Mouse (Mus musculus) urinary bladder, adult 18-20 months (tissue): ENCODE data around the gene Mybl2.

Experiments used
- DNase-seq, 2 experiments: peaks; one replicate each; pipeline ENCODE4 v3.0.0; 2022; ENCODE audit warnings: low spot score in 2 of 2, mixed read lengths in 2 of 2

Mybl2 gene

DNA sequence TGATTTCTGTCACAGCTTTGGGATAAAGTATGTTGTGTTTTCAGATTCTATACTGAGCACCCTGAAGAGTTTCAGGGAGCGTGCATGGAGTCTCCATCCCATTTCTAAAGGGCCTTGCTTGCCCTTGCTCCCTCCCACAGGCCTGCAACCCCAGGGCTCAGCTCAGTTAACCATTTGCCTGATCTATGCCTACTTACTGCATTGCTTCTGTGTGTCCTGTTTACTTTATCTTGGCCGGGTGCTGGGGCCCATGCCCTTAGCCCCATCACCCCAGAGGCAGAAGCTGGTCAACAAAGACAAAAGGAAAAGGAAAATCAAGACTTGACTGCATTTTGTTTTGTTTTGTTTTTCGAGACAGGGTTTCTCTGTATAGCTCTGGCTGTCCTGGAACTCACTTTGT lies 17.1 kb downstream of the Mybl2 start:
- no peak for DNase-seq

DNA sequence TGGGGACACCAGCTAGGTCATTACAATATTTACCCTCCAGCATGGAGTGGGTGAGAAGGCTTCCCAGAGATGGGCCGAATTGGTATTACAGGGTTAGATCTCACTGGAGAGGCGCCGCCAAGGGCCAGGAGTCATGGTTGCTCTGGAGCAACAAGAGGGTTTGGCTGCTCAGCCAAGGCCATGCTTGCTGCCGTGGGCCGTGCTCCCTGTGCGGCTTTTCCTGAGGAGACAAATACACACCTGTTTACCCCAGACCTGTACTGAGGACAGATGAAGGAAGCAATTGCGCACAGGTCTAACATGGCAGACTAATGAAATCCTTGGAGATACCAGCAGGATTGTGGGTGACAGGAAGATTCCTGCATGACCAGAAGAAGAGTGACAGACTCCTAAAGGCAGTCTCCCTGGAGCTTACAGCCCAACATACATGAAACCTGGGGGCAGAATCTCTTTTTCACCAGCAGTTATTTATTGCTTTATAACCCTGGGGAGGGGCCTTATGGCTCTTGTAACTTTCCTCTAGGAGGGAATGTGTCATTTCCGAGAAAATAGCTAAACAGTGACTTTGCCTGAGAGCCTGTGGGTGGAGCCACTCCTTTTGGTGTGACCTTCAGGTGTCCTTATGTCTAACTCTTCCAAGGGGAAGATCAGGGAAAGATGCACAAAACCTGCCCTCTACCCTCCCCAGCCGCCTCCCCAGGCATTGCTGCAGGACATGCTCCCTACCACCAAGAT lies 18.7 kb downstream of the Mybl2 start:
- no peak for DNase-seq

DNA sequence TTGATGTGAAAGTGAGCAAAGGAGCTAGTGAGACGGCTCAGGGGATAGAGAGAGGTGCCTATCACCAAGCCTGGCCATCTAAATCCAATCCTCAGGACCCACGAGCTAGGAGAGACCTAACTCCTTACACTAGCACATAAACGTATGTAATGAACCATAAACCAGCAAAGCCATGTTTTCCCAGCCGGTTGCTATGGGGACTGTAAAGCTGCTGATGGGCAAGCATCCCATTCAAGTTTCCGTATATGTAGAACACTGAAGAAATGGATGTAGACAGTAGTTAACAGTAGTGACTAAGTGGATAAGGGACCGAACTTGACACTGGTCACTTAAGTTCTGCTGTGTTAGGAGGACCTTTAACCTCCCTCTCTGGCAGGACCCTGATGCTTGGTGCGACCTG lies 19.5 kb downstream of the Mybl2 start:
- no peak for DNase-seq

DNA sequence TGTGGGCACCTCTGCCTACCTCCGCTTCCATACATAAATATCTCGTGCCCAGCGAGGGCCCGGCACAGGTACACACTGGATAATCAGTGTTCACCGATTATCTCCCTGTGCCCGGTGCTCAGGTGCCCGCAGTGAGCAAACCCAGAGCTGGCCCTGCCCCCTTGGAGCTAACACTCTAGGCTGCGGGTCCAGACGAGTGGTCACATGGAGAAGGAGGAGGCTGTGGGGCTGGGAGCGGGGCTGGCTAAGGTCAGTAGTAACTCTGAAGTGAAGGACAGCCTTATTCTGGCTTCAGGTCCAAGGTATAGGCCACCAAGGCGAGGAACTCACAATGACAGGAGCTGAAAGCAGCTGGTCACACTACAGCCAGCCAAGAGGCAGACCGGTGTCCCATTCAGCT lies 20.3 kb downstream of the Mybl2 start:
- no peak for DNase-seq

DNA sequence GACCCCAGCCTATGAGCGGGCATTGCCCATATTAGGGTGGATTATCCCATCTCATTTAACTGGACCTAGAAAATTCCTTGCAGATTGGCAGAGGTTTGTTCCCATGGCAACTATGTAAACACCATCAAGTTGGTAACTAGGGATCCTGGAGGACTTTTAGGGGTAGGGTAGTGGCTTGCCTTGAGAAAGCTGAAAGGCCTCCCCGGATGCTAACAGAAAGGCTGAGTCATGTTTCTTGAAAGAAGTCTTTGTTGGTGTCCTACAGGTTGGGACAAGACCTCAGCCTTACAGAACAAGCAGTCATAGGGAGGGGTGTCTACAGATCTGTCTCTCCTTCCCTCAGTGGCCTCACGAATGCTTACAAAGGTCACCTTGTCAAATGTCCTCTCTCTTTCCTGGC lies 20.7 kb downstream of the Mybl2 start:
- DNase-seq = peak in 1 of 2 experiments; percentile 37

DNA sequence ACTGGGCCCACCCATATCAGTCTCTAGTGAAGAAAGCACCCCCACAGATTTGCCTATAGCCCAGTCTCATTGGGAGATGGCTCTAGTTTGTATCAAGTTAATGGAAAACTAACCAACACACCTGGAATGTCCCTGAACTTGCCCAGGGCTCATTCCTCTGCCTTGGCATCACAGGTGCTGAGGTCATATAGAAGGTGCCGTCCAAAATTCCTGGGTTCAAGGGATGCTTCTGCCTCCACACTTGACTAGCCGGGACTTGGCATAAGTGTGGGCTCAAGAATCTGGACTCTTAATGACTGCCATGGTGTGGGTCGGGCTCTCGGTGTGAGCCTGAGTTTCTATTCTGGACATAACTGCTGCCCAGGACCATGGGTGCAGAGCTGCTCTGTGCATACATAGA lies 24.6 kb downstream of the Mybl2 start:
- DNase-seq = no peak

DNA sequence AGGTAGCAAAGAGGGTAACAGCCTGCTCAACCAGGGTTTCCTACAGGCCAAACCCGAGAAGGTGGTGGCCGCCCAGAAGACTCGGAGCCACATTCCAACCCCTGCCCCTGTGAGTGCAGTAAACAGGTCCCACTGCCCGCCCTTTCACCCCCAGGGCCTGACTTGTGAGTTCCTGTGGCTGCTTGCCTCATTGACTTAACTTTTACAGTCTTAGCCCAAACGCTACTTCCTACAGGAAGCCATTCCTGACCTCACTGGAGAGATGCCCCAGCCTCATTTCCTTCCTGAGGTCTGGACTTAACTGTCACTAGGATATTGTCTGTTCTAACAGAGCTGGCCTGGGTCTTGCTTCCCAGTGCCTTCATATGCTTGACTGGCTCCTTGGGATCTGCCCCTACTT lies 28.1 kb downstream of the Mybl2 start:
- no peak for DNase-seq

DNA sequence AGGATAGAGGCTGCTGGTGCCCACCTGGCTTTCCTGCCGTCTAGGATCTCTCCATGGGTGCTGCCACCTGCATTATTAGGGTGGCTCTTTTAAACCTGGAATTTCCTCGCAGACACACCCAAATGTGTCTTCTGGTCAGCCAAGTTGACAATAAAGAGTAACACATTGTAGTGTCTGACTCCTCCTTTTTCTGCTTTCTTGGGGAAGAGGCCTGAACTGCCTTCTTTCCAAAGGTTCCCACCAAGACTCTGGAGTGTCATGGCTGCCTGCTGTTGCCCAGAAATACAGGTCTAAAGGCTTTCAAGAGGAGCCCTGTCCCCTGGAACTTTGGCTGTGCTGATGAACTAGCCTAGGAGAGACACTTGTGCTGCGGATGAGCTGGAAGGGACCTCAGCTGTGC lies 30.0 kb downstream of the Mybl2 start:
- DNase-seq = no peak

DNA sequence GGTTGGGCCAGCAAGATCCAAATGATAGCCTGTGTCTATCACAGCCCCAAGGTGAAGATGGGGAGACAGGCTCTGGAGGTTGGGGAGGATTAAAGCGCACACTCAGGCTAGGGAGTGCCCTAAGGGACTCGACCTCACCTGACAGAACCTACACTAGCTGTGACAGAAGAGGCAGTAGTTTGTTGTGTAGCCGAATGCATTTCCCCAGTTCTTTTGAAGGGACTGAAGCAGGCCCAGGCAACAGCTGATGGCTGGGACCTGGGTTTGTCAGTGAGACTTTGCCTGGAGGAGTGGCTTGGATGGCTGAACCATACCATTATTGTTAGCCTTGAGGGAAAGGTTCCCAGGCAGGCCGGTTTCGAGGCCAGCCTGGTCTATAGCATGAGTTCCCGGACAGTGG lies 30.6 kb downstream of the Mybl2 start:
- no peak for DNase-seq

DNA sequence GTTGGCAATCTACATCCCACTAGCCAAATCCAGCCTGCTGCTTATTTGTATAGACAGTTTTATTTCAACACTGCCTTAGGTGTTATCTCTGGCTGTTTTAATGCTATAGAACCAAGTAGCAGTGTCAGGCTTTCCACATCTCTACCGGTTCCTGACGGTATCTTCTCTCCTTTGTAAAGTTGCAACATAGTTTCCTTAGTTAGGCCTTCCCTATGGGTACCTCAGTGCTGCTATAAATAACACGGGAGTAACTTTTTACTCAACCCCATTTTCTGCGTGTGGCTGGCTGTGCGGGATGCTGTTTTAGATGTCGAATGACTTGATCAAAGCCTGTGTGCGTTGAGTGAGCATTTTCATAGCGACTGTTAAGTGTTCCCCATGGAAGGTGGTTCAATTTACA lies 32.1 kb downstream of the Mybl2 start:
- no peak for DNase-seq

DNA sequence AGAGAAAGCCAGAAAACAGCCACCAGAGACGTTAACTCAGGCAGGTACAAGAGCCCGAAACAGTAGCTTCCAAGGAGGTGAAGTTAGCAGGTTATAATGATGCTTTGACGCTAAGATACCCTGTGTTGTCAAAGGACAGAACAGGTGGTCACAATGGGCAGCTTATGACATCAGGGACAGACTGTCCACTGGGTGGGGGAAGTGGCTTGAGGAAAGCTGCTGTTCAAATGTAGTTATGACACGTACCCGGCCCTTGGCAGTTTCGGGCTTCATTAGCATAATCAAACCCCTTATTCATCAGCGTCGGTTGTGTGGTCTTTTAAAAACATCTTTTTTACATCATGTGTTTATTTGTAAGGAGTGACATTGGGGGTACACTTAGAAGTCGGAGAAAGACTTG lies 33.2 kb downstream of the Mybl2 start, which contains the start of gene Gtsf1l:
Gtsf1l (minus strand) TSS at position 128 of the 400 bp plus-strand sequence.
- DNase-seq = no peak

DNA sequence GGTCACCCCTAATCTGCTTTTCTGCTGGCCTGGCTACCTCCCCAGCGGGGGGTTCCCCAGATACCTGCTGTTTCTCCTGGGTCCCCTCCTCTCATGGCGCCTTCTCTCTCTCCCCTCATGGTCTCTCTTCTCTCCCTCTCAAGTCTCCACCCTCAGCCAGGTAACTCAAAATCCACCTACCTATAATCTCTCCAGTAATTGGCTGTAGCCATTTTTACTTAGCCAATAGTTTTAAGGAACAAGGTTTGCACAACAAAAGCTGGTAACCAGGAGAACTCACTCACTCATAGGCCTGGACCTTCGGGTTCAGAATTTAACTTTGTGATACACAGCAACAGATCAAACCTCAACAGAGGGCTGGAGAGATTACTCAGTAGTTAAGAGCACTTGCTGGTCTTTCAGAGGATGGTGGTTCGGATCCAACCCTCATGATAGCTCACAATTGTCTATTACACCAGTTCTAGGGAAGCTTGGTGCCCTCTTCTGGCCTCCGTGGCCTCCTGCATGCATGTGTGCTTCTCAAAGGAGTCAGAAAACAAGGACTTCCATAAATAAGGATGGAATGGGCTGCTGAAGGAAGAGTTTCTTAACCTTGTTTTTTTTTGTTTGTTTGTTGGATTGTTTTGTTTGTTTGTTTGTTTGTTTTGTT lies 35.1 kb downstream of the Mybl2 start:
- DNase-seq = no peak

DNA sequence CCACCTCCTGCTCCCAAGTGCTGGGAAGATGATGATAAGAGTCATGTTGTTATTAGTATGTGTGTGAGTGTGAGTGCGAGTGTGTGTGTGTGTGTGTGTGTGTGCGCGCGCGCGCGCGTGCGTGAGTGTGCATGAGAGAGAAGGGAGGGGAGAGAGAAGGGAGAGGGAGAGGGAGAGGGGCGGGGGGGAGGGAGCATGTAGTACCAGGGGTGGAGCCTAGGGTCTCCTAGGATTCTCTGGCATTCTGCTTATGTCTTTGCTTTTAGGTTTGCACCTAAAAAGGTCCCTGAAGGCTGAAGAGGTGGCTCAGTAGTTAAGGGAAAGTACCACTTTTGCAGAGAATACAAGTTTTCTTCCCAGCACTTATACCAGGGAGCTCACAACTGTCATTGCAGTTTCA lies 40.4 kb downstream of the Mybl2 start:
- DNase-seq = no peak

DNA sequence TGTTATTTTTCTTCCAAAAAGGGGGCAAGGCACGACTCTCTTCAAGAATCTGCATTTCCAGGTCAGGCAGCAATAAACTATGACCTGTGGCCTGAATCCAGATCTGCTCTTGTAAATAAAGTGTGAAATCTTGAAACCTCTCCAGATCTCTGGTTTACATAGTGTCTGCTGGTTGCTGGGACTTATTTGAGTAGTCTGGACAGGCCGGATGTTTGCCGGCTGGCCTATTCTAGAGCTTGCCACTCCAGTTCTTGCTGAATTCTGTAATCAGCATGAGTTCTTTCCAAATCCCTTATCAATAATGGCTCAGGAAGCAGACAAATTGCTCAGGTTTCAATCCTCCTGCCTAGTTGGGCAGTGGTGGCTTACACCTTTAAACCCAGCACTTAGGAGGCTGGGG lies 41.3 kb downstream of the Mybl2 start:
- DNase-seq = peak in 1 of 2 experiments; percentile 16

DNA sequence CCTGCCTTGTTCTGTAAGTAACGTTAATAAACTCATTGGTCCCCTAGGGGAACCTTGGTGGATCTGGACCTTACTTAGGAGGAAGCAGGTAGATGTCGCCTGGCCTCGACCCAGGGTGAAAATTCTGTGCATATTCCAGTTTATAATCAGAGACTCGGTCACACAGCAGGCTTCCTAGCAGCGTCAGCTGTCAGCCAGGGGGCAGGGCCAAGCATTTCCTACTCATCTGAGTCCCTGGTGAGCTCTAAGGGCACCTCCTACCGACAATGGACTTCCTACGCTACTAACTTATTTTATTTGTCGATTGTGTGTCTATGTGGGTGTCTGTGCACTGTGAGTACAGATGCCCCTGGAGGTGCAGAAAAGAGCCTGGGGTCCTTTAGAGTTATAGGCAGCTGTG lies 45.4 kb downstream of the Mybl2 start:
- no peak for DNase-seq

DNA sequence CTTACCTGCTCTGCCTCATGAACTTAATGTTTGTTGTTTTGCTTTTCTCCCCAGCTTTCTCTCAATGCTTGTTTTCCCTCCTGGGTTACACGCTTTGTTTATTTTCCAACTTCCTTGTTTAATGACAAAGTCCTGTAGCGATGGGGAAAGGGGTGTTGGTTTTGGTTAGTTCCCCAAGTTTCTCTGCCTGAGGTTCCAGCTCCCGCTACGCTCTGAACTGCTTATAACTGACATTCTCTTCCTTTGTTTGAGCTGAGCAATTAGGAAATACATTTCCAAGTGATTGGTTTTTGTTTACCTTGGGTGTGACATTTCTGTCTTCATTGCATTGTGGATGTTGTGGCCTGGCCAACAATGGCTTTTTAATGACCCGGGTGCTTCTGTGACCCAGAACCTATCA lies 46.1 kb downstream of the Mybl2 start:
- no peak for DNase-seq

DNA sequence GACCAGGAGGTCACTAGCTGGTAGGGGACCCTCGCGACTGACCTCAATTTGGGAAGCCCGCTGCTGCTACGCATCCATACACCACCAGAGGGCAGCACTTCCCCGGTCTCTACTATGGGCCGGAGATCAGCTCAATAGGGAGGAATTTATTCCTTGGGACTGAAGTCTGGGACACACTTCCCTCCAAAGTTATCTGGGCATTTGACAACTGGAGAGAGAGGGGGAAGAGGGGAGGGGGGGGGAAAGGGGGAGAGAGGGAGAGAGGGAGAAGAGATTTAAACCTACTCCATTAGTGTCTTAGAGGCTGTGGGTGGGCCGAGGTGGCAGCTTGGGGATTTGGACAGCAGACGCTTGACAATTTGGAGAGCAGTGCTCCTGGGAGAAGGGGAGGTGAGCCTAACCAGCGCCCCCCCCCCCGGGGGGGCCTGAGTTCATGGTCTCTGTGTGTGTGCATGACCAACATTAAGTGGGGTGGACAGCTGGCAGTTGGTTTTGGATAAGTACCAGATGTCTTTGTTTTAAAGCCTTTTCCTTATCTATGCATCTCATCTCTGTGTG lies 47.2 kb downstream of the Mybl2 start:
- peak; percentile 29 to 60 for DNase-seq

DNA sequence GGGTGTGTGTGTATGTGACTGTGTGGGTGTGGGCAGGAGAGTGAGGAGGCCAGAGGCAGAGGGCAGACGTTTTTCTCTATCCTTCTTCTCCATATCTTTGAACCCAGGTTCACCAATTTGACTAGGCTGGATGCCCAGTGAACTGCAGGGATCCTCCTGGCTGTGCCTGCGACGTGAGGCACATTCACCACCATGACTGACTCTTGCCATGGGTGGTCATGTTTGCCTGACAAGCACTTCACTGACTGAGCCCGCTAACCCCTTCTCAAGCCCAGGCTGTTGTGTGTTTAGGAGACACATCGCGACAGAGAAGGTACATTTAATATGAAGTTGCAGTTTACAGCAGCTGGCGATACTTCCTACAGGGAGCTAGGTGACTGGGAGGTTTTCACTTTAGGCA lies 47.7 kb downstream of the Mybl2 start:
- no peak for DNase-seq

DNA sequence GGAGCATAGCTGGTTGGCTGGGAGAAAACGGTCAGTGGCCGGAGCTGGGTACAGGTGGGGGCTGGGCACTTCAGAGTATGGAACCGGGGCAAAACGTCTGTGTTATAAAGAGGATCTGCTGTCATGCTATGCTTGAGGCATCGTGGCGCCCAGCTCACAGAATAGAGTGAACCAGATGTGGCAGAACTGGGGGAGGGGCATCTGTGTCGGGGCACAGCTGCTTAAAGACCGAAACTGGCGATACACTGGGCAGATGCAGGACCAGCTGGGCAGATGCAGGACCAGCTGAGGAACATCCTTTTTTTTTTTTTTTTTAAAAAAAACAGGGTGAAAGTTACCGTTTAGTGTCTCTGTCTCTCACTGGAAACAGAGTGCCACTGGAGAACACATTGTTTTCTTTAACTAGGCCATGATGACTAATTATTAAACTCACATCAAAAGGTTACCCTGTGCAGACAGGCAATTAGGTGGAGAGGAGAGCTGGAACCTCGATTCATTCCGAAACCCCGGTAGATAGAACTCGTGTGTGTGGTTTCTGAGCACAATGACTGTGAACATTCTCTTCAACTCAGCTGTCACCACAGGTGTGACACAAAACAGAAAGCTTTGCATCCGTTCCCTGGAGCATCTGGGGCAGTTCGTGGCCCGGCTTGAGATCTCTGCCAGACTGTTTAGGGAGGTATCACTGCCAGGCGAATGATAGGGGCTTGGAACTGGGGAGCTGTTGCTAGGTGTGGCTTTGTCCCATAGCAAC lies 48.6 kb downstream of the Mybl2 start:
- no peak for DNase-seq

DNA sequence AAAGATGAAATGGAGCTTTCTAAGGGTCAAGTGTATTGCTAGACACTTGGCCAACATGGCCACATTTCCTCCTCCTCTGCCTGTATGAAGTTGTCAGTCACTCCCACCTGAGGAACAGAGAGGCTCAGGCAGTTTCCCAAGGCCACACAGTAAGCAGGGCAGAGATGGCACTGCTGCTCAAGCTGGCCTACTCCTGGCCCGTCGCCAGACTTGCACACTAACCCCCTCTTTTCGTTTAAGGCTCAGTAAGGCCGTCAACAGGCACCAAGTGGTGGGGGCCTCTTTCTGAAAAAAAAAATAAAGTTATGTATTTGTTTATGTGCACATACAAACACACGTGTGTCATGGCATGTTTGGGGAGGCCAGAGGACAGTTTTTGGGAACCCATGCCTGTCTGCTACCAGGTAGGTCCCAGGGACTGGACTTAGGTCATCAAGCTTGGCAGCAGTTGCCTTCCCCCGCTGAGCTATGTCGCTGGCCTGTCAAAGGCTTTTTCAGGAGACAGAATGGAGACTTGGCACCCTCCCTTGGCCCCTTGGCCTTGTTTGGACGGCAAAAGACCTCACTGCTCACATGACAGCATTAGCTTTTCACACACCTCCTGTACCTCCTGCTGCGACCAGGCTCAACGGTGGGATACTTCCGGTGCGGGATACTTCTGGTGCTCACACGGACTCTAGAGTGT lies 49.7 kb downstream of the Mybl2 start:
- no peak for DNase-seq

DNA sequence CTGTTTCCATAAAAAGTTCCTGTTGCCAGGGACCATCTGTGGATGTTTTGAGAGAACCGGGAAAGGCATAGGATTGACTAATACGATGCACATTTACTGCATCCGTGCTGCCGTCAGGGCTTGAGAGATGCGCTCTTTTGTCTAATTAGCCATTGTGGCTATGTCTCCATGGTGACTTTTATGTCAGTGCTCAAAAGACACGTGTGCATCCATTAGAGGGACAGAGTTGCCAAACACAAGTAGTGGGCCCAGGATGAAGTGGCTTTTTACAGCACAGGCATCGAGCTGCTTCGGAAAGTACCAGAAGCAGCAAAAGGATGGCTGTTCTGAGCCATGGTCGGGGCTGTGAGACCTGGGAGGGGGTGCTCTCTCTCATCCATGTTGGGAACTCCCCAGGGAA lies 53.9 kb downstream of the Mybl2 start:
- DNase-seq = no peak

DNA sequence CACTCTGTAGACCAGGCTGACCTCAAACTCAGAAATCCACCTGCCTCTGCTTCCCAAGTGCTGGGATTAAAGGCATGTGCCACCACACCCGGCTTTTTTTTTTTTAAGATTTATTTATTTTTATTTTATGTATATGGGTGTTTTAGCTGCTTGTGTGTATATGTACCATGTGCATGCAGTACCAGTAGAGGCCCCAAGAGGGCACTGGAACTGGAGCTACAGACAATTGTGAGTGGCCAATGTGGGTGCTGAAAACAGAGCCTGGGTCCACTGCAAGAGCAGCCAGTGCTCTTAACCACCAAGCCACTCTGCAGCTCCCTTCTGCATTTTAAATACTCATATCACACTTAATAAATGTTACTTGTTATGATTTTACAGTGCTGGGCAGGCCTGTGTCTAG lies 56.2 kb downstream of the Mybl2 start:
- no peak for DNase-seq
